Mouse (Mus musculus): ENCODE data around the gene Rab37.

Rab37 gene

DNA sequence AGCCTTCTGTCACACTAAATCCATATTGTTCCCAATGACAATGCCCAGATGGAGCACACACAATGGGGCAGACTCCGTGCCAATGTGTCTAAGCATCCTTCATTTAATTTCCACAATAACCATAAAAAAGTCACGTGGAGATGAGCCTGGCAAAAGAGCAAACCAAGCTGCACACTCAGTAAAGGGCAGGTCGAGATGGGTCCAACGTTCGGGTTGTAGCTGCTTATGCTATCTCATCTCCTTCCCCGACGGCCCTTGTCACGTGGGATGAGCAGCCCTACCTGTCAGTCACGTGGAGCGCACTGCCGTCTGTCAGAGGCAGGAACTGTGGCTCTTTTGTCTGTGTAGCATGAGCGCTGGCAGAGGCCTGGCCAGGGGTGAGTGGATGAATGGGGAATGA is 6.6 kb upstream of the Rab37 start:
- in situ Hi-C loops (cut with MboI; ENCODE audit: low sequenced_read_pairs), result no loop called here

DNA sequence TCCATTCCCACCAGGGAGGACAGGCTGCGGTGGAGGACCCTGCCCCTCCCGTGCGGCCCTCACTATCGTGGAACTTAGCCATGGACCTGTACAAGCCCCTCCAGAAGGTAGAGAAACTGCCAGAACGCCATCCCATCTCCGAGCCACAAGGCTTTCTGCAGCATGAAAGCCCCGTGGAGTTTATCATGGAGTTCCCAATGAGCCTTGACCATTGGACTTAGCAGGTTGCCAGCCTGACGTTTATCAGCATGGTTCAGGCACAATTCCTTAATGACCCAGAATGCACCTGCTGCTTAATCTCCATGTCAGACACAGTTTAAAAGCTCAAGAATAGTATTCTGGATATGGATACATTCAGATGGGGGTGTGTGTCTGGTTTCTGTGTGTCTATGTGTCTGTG is 6.2 kb upstream of the Rab37 start:
- in situ Hi-C loops (cut with MboI; ENCODE audit: low sequenced_read_pairs), result no loop called here

DNA sequence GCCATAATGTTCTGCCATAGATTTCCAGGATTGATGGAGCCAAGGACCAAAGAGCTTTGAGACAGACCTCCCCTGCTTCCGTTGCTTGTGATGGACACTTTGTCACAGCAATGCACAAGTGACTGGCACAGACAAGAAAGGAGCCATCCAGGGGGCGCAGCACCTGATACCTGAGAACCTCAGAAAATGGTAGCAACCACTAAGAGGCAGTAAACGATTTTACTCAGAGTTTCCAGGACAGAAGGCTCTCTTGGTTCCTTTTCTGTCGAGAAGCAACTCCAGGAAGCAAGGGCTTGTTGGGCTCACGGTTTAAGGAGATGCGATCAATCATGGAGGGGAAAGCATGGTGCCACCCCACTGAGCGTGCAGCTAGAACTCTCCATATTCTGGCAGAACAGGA is 5.0 kb upstream of the Rab37 start:
- in situ Hi-C loops (cut with MboI; ENCODE audit: low sequenced_read_pairs), result no loop called here

DNA sequence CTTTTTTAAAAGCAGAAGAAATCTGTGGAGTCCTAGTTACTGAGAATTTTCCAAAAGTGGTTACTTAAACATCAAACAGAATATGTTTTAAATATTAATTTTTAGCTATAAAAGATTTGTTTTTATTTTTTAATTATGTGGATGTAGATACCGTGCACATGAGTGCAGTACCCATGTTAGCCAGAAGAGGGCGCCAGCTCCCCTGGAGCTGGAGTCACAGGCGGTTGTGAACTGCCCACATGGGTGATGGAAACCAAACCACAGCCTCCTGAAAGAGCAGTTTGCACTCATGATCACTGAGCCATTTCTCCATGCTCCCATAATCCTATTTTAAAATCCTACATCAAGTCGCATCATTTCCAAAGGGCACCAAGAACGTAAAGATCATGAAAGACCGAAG is 1.4 kb upstream of the Rab37 start:
- in situ Hi-C loops (cut with MboI; ENCODE audit: low sequenced_read_pairs), result no loop called here

DNA sequence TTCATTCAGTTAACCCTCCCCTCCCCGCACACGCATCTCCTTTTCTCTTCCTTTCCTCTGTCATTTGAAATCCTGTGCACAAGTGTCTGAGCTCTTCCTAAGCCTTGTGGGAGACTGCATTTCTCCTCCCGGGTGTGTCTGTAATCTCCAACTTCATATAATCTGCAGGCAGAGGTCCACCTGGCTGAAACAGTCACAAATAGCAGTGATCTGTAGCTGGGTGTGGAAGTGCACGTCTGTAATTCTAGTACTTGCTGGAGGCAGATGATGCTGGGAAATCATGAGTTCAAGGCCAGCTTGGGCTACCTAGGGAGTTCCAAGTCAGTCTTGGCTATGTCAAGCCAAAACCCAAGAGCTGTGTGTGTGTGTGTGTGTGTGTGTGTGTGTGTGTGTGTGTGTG is 909 bp downstream of the Rab37 start:
- in situ Hi-C loops (cut with MboI; ENCODE audit: low sequenced_read_pairs), result no loop called here

DNA sequence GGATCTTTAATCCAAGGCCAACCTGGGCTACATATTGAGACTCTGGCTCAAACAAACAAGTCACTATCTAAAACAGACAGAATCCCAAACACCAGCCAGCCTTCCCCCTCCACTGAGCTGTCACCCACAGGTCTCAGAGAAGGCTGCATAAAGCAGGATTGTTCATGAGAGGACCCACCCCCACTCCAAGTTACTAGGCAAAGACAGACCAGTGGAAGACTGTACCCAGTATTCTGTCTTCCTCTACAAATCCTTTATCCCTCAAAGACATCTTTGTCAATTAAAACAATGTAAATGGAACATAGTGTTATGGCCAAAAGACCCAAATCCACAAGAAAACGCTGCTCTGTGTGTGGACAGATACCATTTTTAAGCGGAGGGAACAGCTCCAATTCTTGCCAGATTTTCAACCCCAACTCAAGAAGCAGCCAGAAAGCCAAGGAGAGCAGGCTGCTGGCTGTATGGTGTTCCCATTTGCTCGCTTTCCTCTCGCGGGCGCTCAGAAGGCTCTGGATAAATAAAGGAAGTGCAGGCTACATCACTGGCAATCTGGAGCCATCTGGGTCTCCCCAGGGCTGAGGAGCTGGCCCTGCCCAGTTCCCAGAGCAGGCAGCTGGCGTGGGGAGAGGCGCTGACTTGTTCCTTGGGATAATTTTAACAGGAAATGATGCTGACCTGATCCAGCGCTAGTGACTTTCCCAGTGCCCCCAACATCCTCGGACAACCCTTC is 7.1 kb downstream of the Rab37 start:
- in situ Hi-C loops (cut with MboI; ENCODE audit: low sequenced_read_pairs), result no loop called here

DNA sequence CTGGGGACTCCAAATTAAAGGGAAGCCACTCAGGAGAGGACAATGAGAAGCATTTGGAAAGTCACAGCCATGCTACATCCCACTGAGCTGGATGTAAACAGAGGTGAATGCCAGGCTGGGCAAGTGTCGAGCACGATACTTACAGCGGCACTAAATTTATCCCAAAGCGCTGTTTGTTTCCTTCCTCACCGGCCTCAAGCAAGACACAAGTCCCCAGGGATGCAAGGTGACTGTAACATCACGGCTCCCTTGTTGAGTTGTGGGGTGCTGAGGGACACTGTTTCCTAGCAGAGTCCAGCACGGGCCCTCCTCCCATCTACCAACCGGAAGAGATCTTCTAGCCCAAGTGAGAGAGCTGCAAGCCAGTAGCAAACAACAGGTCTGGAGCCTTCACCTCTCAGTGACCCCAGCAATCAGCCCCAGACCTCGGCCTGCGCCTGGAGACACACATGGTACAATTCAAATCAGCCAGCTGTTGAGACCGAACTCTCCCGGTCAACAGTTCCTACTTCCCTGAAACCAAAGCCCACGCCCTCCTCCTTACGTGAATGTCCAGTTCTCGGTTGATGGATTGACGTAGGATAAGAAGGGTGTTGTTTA is 8.1 kb downstream of the Rab37 start:
- in situ Hi-C loops (cut with MboI; ENCODE audit: low sequenced_read_pairs), result no loop called here

DNA sequence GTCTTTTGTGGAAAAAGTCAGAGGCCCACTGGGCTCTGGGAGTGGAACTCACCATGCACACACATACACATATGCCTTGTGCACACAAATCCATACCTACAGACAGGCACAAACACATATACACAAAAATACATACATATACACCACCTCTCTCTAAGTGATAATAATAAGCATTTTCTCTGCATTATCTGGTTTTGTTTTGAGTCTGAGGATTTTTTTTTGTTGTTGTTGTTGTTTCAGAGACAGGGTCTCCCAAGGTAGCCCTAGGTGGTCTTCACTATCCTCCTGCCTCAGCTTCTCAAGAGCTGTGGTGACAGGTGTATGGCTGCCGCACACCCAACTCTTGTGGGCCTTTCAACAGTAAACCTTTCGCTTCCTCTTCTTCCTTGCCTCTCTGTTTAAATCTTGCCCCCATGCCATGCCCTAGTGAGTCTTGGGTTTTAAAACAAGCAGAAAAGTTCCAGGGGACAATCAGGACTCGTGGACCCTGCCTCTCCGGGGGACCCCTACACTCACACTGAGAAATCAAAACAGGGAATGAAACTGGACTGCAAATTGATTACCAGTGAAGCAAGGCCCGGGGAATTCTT is 8.9 kb downstream of the Rab37 start:
- in situ Hi-C loops (cut with MboI; ENCODE audit: low sequenced_read_pairs), result no loop called here

DNA sequence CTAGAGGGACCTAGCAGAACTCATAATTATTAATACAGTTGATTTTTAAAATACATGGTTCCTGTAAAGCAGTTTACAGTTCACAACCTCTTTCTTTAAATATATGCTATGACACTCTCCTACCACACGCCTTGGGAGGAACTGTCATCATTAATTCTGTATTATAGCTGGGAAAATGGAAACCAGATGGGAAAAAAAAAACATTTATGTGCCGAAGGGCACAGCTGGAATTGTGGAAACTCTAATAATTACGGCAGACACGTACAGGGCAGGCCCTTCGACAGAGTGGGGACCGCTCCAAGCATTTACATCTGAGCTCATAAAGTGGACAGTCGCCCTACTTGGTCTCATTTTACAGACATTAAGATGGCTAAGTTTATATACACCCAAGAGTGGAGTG is 9.5 kb downstream of the Rab37 start:
- in situ Hi-C loops (cut with MboI; ENCODE audit: low sequenced_read_pairs), result no loop called here

DNA sequence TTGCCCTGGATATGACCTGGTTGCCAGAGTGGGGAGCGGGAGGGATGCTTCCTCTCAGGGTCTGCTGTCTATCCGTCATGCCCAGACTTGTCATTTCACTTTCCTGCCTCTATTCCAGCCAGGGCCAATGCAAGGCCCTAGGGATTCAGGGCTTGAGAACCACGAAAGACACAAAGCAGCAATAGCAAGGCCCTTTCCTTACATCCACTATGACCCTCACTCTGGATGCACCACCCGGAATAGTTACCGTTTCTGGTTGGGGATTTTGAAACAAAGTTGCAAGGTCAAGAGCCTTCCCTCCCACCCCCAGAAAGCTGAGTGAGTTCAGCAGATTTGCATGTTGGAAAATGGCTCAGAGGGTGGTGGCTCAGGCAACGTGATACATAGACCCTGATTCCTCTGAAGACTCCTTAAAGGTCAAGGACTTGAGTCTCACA is 10.4 kb downstream of the Rab37 start:
- in situ Hi-C loops (cut with MboI; ENCODE audit: low sequenced_read_pairs), result no loop called here

DNA sequence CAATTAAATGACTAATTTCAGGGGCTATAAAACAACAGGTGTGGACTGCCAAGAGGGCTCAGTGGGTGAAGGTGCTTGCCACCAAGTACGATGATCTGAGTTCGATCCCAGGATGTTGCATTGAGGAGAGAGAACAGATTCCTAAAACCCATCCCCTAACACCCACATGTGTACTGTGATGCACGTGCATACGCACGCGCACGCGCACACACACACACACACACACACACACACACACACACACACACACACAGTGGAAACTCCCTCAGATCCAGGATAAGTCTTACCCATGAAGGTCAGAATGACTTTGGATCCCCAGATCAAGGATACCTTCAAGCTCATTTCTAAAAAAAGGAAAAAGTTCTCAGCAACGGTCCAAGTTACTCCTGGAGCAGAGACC is 10.9 kb downstream of the Rab37 start:
- in situ Hi-C loops (cut with MboI; ENCODE audit: low sequenced_read_pairs), result no loop called here

DNA sequence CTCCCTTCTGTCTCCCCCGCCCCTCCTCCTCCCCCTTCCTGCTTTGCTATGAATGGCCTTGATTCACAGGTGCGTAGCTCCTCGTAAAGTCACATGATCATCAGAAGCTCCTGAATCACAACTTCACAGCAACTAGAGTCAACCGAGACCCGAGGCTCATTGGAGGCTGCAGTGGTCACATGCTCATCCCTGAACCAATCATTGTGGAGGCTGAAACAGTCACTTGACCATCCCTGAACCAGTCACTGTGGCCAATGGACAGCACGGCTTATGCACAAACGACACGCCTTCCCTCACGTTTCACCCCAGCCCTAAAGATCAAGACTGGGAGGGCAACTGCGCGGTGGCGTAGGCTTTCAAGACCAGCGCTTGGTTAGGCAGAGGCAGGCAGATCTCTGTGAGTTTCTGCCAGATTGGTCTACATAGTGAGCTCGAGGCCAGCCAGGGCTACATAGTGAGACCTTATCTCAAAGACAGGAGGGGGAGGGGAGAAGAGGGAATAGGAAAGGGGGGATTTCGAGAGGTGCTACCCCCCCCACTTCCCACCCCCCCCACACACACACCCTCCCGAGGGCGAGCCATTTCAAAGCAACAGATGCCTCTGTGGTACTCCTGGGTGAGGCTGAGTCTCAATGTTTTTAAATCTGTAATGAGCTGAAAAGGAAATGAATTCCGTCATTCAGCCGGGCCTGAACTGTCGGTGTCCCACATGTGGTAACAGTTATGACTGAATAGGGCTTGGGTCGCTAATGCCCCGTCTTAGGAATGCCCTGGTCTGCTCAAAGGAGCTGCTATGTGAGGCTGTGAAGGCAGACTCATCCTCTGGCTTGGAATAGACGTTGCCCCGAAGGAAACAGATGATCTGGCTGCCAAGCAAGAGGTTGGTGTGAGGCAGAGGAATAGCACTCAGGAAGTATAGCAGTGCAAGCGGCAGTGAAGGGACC is 12.5 kb downstream of the Rab37 start:
- in situ Hi-C loops (cut with MboI; ENCODE audit: low sequenced_read_pairs), result no loop called here

DNA sequence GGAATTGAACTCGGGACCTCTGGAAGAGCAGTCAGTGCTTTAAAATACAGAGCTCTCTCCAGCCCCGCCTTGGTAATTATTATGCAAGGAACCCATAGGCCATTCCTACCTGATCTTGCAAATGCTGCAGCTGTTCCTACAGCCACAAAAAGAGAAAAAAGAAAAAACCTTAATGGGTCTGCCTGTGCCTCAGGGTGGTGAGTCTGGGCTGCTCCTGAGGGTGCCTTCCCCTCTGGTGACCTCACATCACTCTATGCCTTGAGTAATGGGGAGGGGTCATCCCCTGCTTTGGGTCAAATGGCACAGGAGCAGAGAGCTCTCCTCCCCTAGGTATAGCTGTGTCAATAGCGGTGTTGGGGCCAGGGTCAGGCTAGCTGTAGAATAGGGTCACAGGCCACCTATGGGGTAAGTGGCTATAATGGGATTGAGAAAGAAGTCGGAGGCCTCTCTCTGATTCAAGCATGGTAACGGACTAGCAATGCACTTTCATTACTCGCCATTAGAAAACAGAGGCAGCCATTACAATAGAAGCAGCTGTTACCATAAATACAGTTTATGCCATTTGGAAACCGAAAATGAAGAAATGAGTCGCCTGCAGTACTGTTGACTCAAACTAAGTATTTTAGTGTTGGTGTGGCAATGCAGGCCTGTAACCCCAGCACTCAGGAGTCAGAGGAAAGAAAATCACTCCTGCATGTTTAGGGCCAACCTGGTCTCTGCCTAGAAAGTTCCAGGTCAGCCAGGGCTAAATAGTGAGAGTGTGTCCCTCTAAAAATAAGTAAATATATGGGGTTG is 13.7 kb downstream of the Rab37 start:
- in situ Hi-C loops (cut with MboI; ENCODE audit: low sequenced_read_pairs), result no loop called here

DNA sequence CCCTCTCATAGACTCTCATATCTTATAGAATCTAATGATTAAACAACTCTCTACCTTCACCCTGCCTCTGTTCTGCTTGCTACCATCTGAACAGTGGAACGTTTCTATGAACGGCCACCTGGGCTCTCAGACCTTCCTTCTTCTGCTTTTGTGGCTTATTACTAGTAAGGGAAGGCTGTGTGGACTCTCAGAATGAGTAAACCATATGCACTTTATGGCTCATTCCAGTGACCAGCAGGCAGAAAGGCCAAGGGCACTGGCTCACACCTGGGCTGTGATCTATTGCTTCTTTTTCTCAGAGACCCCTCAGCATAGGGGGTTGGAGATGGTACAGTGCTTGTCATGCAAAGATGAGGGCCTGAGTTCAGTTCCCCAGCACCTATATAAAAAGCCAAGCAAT is 15.4 kb downstream of the Rab37 start:
- in situ Hi-C loops (cut with MboI; ENCODE audit: low sequenced_read_pairs), result no loop called here

DNA sequence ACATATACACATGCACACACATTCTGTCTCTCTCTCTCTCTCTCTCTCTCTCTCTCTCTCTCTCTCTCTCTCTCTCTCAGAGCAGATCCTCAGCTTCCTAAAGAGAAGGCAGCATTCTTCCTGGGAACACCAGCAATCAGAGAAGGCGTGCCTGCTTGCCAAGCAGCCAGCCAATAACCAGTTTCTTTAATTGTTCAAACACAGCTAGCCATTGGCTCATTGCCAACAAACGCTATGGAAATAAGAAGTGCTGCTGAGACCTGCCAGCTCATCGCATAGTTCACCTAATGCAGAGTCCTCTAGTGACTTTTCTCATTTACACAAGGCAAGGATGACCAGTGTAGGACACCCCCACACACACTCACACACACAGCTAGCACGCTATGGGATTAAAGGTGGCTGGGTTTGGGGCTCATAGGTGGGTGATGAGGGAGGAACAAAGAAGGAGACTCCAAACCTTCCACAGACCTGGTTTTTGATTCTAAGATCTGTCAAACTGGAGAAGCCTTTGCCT is 16.2 kb downstream of the Rab37 start:
- in situ Hi-C loops (cut with MboI; ENCODE audit: low sequenced_read_pairs), result no loop called here

DNA sequence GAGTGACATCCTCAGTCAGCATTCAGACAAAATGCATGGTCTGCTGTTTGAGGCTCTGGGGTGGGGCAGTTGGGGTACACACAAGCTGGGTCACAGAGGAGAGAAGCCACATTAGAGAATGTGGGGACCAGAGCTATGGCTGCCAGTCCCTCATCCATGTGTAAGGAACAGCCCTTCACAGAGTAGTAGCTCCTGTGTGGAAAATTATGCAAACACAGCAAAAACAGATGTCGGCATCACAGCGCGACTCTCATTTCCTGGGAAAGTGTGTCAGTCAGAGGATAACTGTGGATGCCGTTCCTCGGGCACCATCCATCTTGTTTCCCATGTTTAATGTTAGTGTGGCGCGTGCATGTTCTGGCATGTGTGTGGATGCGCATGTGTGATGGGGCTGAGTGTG is 16.9 kb downstream of the Rab37 start:
- in situ Hi-C loops (cut with MboI; ENCODE audit: low sequenced_read_pairs), result no loop called here

DNA sequence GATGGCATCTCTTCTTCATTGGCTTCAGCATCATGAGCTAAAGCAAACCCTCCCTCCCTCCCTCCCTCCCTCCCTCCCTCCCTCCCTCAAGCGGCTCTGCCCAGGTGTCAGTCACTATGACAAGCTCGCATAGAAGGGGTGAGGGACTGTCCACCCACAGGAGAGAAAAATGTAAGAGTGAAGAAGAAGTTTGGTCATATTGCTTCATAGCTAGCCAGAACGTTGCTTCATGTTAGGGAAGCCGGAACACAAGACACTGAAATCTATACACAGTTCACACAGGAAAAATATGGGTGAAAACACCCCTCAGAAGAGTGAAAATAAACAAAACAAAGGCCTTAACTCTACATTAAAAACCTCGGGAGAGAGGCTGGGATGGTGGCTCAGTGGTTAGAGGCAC is 19.0 kb downstream of the Rab37 start:
- in situ Hi-C loops (cut with MboI; ENCODE audit: low sequenced_read_pairs), result no loop called here

DNA sequence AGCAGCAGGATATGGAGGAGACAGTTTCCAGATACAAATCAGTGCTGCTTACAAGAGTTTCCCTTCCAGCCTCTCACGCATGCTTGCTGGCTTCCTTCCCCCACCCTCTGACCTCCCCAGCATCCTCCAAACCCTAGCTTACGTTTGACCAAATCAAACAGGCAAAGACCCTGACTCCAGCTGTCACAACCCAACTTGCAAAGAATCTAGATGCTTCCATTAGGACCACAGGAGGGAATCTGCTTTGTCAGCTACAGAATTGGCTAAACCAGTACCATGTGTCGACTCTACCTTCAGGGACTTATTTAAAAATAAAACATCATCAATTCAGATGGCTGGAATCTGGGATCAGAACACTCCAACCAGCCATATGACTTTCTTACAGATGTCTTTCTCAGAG is 21.0 kb downstream of the Rab37 start:
- in situ Hi-C loops (cut with MboI; ENCODE audit: low sequenced_read_pairs), result no loop called here

DNA sequence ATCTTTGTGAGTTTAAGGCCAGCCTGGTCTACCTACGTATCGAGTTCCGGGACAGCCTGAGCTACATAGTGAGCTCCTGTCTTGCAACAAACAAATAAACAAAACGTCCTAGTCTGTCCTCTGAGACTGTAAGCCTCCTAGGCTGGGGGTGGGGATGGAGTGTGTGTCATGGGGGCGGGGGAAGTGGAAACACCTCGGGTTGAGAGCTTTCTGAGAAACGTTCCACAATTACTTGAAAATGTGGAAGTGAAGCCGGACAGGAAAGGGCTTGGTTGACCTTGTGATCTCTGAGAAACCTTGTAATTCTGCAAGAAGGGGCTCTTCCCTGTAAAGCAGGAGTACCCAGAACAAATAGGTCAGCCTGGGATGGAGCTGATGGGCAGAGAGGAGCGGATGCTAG is 28.2 kb downstream of the Rab37 start:
- in situ Hi-C loops (cut with MboI; ENCODE audit: low sequenced_read_pairs), result no loop called here

DNA sequence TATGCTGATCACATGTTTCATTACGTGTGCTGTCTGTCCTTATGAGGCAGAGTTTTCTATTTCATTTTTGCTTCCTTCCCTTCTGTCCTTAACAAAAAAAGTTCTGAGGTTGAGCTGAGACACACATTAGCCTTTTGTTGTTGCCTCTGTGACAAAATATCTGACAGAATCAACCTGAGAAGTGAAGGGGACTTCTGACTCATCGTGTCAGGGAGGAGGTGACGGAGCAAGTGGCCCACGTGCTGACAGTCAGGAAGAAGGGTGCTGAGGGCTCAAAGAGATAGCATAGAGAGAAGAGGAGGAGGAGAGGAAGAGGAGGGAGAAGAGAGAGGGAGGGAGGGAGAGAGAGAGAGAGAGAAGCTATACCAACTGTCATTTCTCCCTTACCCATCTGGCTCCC is 37.3 kb downstream of the Rab37 start:
- in situ Hi-C loops (cut with MboI; ENCODE audit: low sequenced_read_pairs), result no loop called here

All from CH12F3 (cell line).